Mouse (Mus musculus): ENCODE data around the gene Arl4c.

DNA sequence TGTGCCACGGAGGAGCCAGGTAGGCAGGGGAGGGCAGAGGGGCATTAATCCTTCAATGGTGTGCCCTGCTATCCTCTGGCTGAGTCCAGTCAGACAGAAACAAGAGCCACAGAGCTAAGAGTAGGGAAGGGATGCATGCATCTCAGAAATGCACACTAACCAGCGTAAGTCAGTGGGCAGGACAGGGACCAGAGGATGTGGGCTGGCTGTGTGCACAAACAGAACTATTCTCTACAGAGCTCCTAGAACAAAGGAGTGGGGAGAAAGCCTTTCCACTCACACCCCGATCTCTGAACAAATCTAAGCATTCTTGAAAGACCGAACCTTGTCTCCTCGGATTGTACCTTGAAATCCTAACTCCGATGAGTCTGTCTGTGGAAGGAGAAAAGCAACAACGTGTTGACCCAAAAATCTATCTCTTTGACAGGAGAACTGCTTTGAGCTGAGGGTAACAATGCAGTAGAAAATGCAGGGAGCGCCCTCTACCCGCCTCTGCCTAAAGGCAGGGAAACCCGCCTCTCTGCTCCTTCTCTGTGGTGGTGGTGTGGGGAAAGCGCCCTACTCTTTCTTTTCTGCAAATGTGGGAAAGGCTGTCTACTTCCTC lies 18.7 kb upstream of the Arl4c start:
- TF ChIP-seq CTCF (IDR thresholded peaks at IDR 0.05; ENCODE audit: borderline replicate concordance, extremely low read depth, insufficient read depth, insufficient read length) (peak; percentile 30; the same call in 1 of the 2 replicates), POLR2A (IDR thresholded peaks at IDR 0.05; ENCODE audit: borderline replicate concordance, extremely low read depth, insufficient read depth, insufficient read length, poor library complexity, severe bottlenecking) (no peak)

All from brain, embryonic 14.5 days (tissue).